ENCODE assay signal across 20 mouse cellular contexts in the genomic region with DNA sequence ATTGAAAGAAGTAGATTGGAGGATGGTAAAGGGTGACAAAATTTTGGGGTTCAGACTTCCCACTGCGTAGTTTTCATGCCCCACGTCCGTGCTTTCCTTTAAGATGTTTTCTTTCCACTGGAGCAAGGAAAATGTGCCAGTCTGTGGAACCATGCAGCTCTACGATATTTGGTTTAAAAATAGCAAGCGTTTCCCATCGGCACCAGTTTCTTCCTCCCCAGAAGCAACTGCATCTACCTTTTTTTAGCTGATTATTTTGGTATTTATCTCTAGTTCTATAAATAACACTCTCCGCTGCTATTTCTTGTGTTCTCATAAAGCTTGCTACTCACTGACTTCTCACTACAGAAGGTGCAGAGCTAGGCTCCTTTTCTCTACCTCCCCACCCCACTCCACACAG.
DNase-seq lines count a peak whose midpoint lies in the region; ATAC-seq and TF ChIP-seq lines count a peak whose summit lies in the region.
"Had no signal": no experiment of that assay in that cellular context is flagged by ENCODE, and none has a peak within 500 bp of the region (broad histone marks: within the 10 kb centered on the region; RNA-seq: fewer than 3 reads in every experiment).

No protein-coding gene starts in this region.

- H3K27me3 ChIP-seq in heart, adult 2 months (ENCODE audit: control insufficient read depth, insufficient read depth, low read length): no peaks in the 10 kb centered on the region
- no peaks in the 10 kb centered on the region for H3K27me3 ChIP-seq in heart, embryonic 15.5 days
- no peaks in the 10 kb centered on the region for H3K27me3 ChIP-seq in heart, embryonic 11.5 days (ENCODE audit: control insufficient read depth, insufficient read depth, low read length)
- H3K27me3 ChIP-seq: CH12.LX; embryonic facial prominence, embryonic 13.5 days; forebrain, embryonic 13.5 days; intestine, embryonic 15.5 days had no signal

- intact Hi-C loops in heart, adult 2 months (cut with DNase I): no loop called here

- H3K9ac ChIP-seq in heart, adult 2 months (ENCODE audit: low read depth, low read length): no peak overlapping the region
- no peak overlapping the region for H3K9ac ChIP-seq in heart, embryonic 15.5 days
- H3K9ac ChIP-seq in heart, embryonic 11.5 days (ENCODE audit: low read depth, low read length): no peak overlapping the region
- H3K9ac ChIP-seq: embryonic facial prominence, embryonic 13.5 days; forebrain, embryonic 13.5 days; hindbrain, embryonic 14.5 days; intestine, embryonic 15.5 days had no signal

- no peak overlapping the region; the same call in 1 of the 2 replicates for H3K27ac ChIP-seq in heart, adult 2 months
- H3K27ac ChIP-seq in heart, embryonic 15.5 days: peak overlapping the region; percentile 34
- no peak overlapping the region for H3K27ac ChIP-seq in heart, embryonic 11.5 days (ENCODE audit: low read depth, low read length)
- H3K27ac ChIP-seq: embryonic facial prominence, embryonic 13.5 days; forebrain, embryonic 13.5 days; hindbrain, embryonic 10.5 days; hindbrain, embryonic 14.5 days; intestine, embryonic 15.5 days had no signal

- no peaks in the 10 kb centered on the region for H3K9me3 ChIP-seq in heart, embryonic 15.5 days (replicated peaks)
- no peaks in the 10 kb centered on the region for H3K9me3 ChIP-seq in heart, embryonic 11.5 days (replicated peaks; ENCODE audit: control insufficient read depth, low read length)
- H3K9me3 ChIP-seq: embryonic facial prominence, embryonic 13.5 days; forebrain, embryonic 13.5 days; hindbrain, embryonic 10.5 days; intestine, embryonic 15.5 days had no signal

- H3K36me3 ChIP-seq in heart, adult 2 months (ENCODE audit: control insufficient read depth, insufficient read depth, low read length): no peaks in the 10 kb centered on the region
- H3K36me3 ChIP-seq in heart, embryonic 15.5 days: no peaks in the 10 kb centered on the region
- no peaks in the 10 kb centered on the region for H3K36me3 ChIP-seq in heart, embryonic 11.5 days (ENCODE audit: control insufficient read depth, insufficient read depth, low read length)
- H3K36me3 ChIP-seq: embryonic facial prominence, embryonic 13.5 days; hindbrain, embryonic 10.5 days; intestine, embryonic 15.5 days had no signal

- no peaks in the 10 kb centered on the region for H3K79me2 ChIP-seq in heart, adult 2 months (replicated peaks; ENCODE audit: control insufficient read depth, insufficient read depth, low read length)

- TF ChIP-seq EP300 in heart, adult 2 months (IDR thresholded peaks at IDR 0.05; ENCODE audit: insufficient read depth, low read depth, low read length): no peak

- no peak for TF ChIP-seq POLR2A in heart, adult 2 months (IDR thresholded peaks at IDR 0.05; ENCODE audit: insufficient read depth, low read depth, low read length)

- WGBS in heart, adult 2 months: 45% methylated on average over 7 of the region's 7 CpGs
- 45% methylated on average over 7 of the region's 7 CpGs for WGBS in heart, embryonic 15.5 days
- WGBS in heart, embryonic 11.5 days (ENCODE audit: insufficient replicate concordance): 61% methylated on average over 7 of the region's 7 CpGs

- no peak overlapping the region for H3K4me3 ChIP-seq in heart, adult 2 months
- H3K4me3 ChIP-seq in heart, embryonic 15.5 days: no peak overlapping the region
- H3K4me3 ChIP-seq in heart, embryonic 11.5 days (ENCODE audit: low read depth, low read length): no peak overlapping the region
- H3K4me3 ChIP-seq: embryonic facial prominence, embryonic 13.5 days; forebrain, embryonic 13.5 days; hindbrain, embryonic 10.5 days; intestine, embryonic 15.5 days had no signal

- H3K4me1 ChIP-seq in heart, adult 2 months (ENCODE audit: control insufficient read depth, insufficient read depth, low read length): no peaks in the 10 kb centered on the region
- peaks cover 12% of the 10 kb centered on the region for H3K4me1 ChIP-seq in heart, embryonic 15.5 days (replicated peaks)
- H3K4me1 ChIP-seq in heart, embryonic 11.5 days (ENCODE audit: control insufficient read depth, insufficient read depth, low read length): no peaks in the 10 kb centered on the region
- H3K4me1 ChIP-seq: embryonic facial prominence, embryonic 13.5 days; intestine, embryonic 15.5 days had no signal

- TF ChIP-seq CTCF in heart, adult 2 months (IDR thresholded peaks at IDR 0.05): no peak

- DNase-seq in heart, adult 18-20 months: peak; percentile 6 to 16
- no peak for DNase-seq in heart, adult 2 months
- peak; percentile 6 for DNase-seq in right cerebral cortex, adult 18-20 months
- DNase-seq in right cerebral cortex, adult 2 months (ENCODE audit: low spot score in 2 of 2): no peak
- DNase-seq: adrenal gland, postnatal 14 days; cerebellum, adult 18-20 months; cerebellum, adult 9-11 months; cerebellum, postnatal 36 days; gastrocnemius, postnatal 10 days; kidney, adult 18-20 months had no signal

- H3K4me2 ChIP-seq in heart, embryonic 15.5 days: peak overlapping the region; percentile 44
- no peak overlapping the region for H3K4me2 ChIP-seq in heart, embryonic 11.5 days
- H3K4me2 ChIP-seq: embryonic facial prominence, embryonic 13.5 days; forebrain, embryonic 13.5 days; hindbrain, embryonic 14.5 days; intestine, embryonic 15.5 days had no signal

- ATAC-seq in heart, embryonic 15.5 days (replicated peaks; ENCODE audit: insufficient number of reproducible peaks, insufficient read depth, low FRiP score, low read depth): no peak
- ATAC-seq in heart, embryonic 11.5 days (replicated peaks; ENCODE audit: insufficient number of reproducible peaks, low FRiP score, low TSS enrichment): no peak
- ATAC-seq: activated CD4-positive, CD25-positive, alpha-beta regulatory T cell, adult 4 months; forebrain, embryonic 13.5 days; intestine, embryonic 15.5 days; Patski had no signal

Comparison
In these comparisons a context has a peak if more than half of its experiments do, and no peak if none do; other contexts are left out.
1. DNase-seq: peak in heart, adult 18-20 months (2 of 2) and right cerebral cortex, adult 18-20 months (single experiment); none in heart, adult 2 months (0 of 2) and right cerebral cortex, adult 2 months (0 of 2).